ENCODE assay signal across 14 mouse cellular contexts in the genomic region with DNA sequence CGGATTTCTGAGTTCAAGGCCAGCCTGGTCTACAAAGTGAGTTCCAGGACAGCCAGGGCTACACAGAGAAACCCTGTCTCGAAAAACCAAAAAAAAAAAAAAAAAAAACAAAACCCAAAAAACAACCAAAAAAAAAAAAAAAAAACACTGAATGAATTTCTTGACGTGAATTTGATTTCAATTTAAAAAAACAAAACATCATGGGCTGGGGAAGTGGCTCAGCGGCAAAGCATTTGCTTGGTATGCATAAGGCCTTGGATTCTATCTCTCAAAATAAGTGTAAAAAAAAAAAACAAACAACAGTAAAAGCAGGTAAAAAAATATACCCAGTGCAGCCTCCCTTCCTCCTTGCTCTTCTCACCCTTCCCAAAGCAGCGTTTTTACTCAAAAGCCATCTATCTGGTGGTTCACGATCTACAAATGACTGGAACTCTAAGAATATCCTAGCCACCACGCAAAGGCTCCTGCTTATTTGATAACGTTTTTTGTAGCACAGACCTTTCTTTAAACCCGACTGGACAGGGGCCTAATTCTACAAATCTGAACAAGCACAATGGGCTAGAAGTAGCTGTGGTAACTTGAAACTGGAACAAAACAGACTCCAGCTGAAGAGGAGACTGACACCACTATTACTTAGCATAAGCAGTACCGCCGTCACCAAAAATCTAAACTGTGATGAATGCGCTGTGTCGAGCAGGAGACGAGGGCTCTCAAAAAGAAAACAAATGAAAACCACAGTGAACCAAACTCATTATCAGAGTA. TPM values are rescaled to one million over a fixed set of nuclear protein-coding genes. Genes with fewer than 3 reads are reported as not detected.
A peak's percentile ranks its signal among the peaks of the same experiment; 100 is the strongest.
DNase-seq lines count a peak whose midpoint lies in the region; ATAC-seq and TF ChIP-seq lines count a peak whose summit lies in the region.
"Had no signal": no experiment of that assay in that cellular context is flagged by ENCODE, and none has a peak within 500 bp of the region (broad histone marks: within the 10 kb centered on the region; RNA-seq: fewer than 3 reads in every experiment).

No protein-coding gene starts in this region.

- peaks cover 74% of the 10 kb centered on the region for H3K79me2 ChIP-seq in macrophage (ENCODE audit: inconsistent target)

- peak overlapping the region; percentile 72 for H3K4me2 ChIP-seq in liver, embryonic 11.5 days
- H3K4me2 ChIP-seq in forebrain, embryonic 14.5 days (ENCODE audit: low read length) = no peak overlapping the region
- H3K4me2 ChIP-seq in intestine, embryonic 15.5 days (replicated peaks) = no peak overlapping the region
- H3K4me2 ChIP-seq: forebrain, embryonic 13.5 days; lung, embryonic 15.5 days; neural tube, embryonic 15.5 days had no signal

- 0 out of 2 replicates have a peak overlapping the region, but pooled peaks have one; percentile 13 for H3K27ac ChIP-seq in liver, embryonic 11.5 days (ENCODE audit: low read depth, low read length)
- no peak overlapping the region for H3K27ac ChIP-seq in bone marrow macrophage, adult 2 months (ENCODE audit: insufficient read depth, low read depth, low read length)
- peak overlapping the region; percentile 74 for H3K27ac ChIP-seq in macrophage
- no peak overlapping the region for H3K27ac ChIP-seq in forebrain, embryonic 14.5 days (ENCODE audit: low read depth, low read length)
- no peak overlapping the region for H3K27ac ChIP-seq in intestine, embryonic 15.5 days
- H3K27ac ChIP-seq: forebrain, embryonic 13.5 days; hindbrain, embryonic 10.5 days; lung, embryonic 15.5 days; neural tube, embryonic 15.5 days had no signal

- 68% methylated on average over 13 of the region's 14 CpGs for WGBS in liver, embryonic 11.5 days
- WGBS in macrophage (ENCODE audit: missing documents) = 17% methylated on average over 12 of the region's 14 CpGs
- WGBS in forebrain, embryonic 14.5 days = 59% methylated on average over 13 of the region's 14 CpGs
- WGBS in intestine, embryonic 15.5 days = 83% methylated on average over 14 of the region's 14 CpGs

- no peak for TF ChIP-seq CTCF in G1E (IDR thresholded peaks at IDR 0.05; ENCODE audit: low read depth, low read length)
- no peak for TF ChIP-seq CTCF in bone marrow macrophage, adult 2 months (IDR thresholded peaks at IDR 0.05; ENCODE audit: low read depth, low read length)

- DNase-seq in liver, embryonic 11.5 days (ENCODE audit: low spot score) = no peak
- DNase-seq in liver (no peak), G1E (ENCODE audit: low spot score) (no peak)
- no peak for DNase-seq in forebrain, embryonic 14.5 days (ENCODE audit: low spot score)
- DNase-seq: cerebellum, adult 9-10 months; kidney, postnatal 4 days had no signal

- peak overlapping the region; percentile 37 for H3K9ac ChIP-seq in liver, embryonic 11.5 days (ENCODE audit: low read depth, low read length)
- H3K9ac ChIP-seq in forebrain, embryonic 14.5 days (ENCODE audit: low read length) = no peak overlapping the region
- no peak overlapping the region for H3K9ac ChIP-seq in intestine, embryonic 15.5 days
- H3K9ac ChIP-seq: forebrain, embryonic 13.5 days; lung, embryonic 15.5 days; neural tube, embryonic 15.5 days had no signal

- H3K4me1 ChIP-seq in liver, embryonic 11.5 days (replicated peaks; ENCODE audit: control insufficient read depth, insufficient read depth, low read length) = peaks cover 32% of the 10 kb centered on the region
- peaks cover 65% of the 10 kb centered on the region for H3K4me1 ChIP-seq in G1E (ENCODE audit: insufficient read depth, low read depth, low read length)
- peaks cover 36% of the 10 kb centered on the region for H3K4me1 ChIP-seq in bone marrow macrophage, adult 2 months (ENCODE audit: control insufficient read depth, insufficient read depth, low read length)
- H3K4me1 ChIP-seq in forebrain, embryonic 14.5 days (ENCODE audit: control insufficient read depth, insufficient read depth, low read length) = peaks cover 6% of the 10 kb centered on the region
- peaks cover 5% of the 10 kb centered on the region; the same call in 1 of the 2 replicates for H3K4me1 ChIP-seq in intestine, embryonic 15.5 days (replicated peaks)

- ATAC-seq in liver, embryonic 11.5 days (replicated peaks; ENCODE audit: low FRiP score) = no peak
- no peak for ATAC-seq in G1E (ENCODE audit: extremely low read depth, insufficient number of reproducible peaks, low FRiP score, poor library complexity, severe bottlenecking)
- no peak for ATAC-seq in forebrain, embryonic 14.5 days
- no peak for ATAC-seq in intestine, embryonic 15.5 days
- ATAC-seq: forebrain, embryonic 13.5 days; intestine, embryonic 16.5 days had no signal

- H3K9me3 ChIP-seq in liver, embryonic 11.5 days (ENCODE audit: control insufficient read depth, low read length) = no peaks in the 10 kb centered on the region
- H3K9me3 ChIP-seq in G1E (replicated peaks) = no peaks in the 10 kb centered on the region
- no peaks in the 10 kb centered on the region for H3K9me3 ChIP-seq in forebrain, embryonic 14.5 days (replicated peaks; ENCODE audit: control insufficient read depth, low read length)
- H3K9me3 ChIP-seq in intestine, embryonic 15.5 days = no peaks in the 10 kb centered on the region
- H3K9me3 ChIP-seq: forebrain, embryonic 13.5 days; hindbrain, embryonic 10.5 days; lung, embryonic 15.5 days; neural tube, embryonic 15.5 days had no signal

- no peaks in the 10 kb centered on the region for H3K27me3 ChIP-seq in liver, embryonic 11.5 days (replicated peaks; ENCODE audit: control insufficient read depth, insufficient read depth, low read length)
- no peaks in the 10 kb centered on the region for H3K27me3 ChIP-seq in G1E (ENCODE audit: insufficient read depth, low read length)
- no peaks in the 10 kb centered on the region for H3K27me3 ChIP-seq in forebrain, embryonic 14.5 days (replicated peaks; ENCODE audit: control insufficient read depth, insufficient read depth, low read length)
- no peaks in the 10 kb centered on the region for H3K27me3 ChIP-seq in intestine, embryonic 15.5 days (replicated peaks)
- H3K27me3 ChIP-seq: forebrain, embryonic 13.5 days; lung, embryonic 15.5 days; neural tube, embryonic 15.5 days had no signal

- no peak for TF ChIP-seq POLR2A in bone marrow macrophage, adult 2 months (IDR thresholded peaks at IDR 0.05; ENCODE audit: borderline replicate concordance, low read depth, low read length)

- peak overlapping the region; percentile 74 for H3K4me3 ChIP-seq in liver, embryonic 11.5 days (ENCODE audit: low read depth, low read length)
- H3K4me3 ChIP-seq in G1E (ENCODE audit: low read depth, low read length) (peak overlapping the region; percentile 53; the same call in 1 of the 2 replicates), macrophage (ENCODE audit: inconsistent target) (peak overlapping the region; percentile 81)
- 0 out of 2 replicates have a peak overlapping the region, but pooled peaks have one; percentile 3 for H3K4me3 ChIP-seq in bone marrow macrophage, adult 2 months (ENCODE audit: insufficient read depth, low read length)
- H3K4me3 ChIP-seq in forebrain, embryonic 14.5 days (ENCODE audit: low read depth, low read length) = no peak overlapping the region
- H3K4me3 ChIP-seq in intestine, embryonic 15.5 days (replicated peaks) = no peak overlapping the region
- H3K4me3 ChIP-seq: forebrain, embryonic 13.5 days; hindbrain, embryonic 10.5 days; lung, embryonic 15.5 days; neural tube, embryonic 15.5 days had no signal

- H3K36me3 ChIP-seq in liver, embryonic 11.5 days (ENCODE audit: control insufficient read depth, insufficient read depth, low read length) = peaks cover 17% of the 10 kb centered on the region
- H3K36me3 ChIP-seq in G1E (replicated peaks) = peaks cover 46% of the 10 kb centered on the region
- 0 out of 2 replicates have a peak, but pooled peaks cover 4% of the 10 kb centered on the region for H3K36me3 ChIP-seq in macrophage (ENCODE audit: inconsistent target)
- no peaks in the 10 kb centered on the region for H3K36me3 ChIP-seq in forebrain, embryonic 14.5 days (ENCODE audit: control insufficient read depth, insufficient read depth, low read length)
- H3K36me3 ChIP-seq in intestine, embryonic 15.5 days = no peaks in the 10 kb centered on the region
- H3K36me3 ChIP-seq: neural tube, embryonic 15.5 days had no signal

RNA-seq across cellular contexts. Expression of a gene that starts 2.8 kb away (rescaled TPM):
- polyA plus RNA-seq in liver, embryonic 11.5 days (2014; fragmentation: Nextera tagmentation; extraction: Ambion mirVana) = 99.7 and 116 TPM in 2 replicates
- total RNA-seq in G1E (2014; fragmentation: Nextera tagmentation) (132 and 144 TPM in 2 replicates), G1E (2017) (257 and 265 TPM in 2 replicates)
- polyA plus RNA-seq in G1E (2012) (62.4 and 67.6 TPM in 2 replicates), macrophage (2018) (27.5 to 59.0 TPM (median 37.3 TPM) in 3 replicates)
- 81.6 and 84.6 TPM in 2 replicates for polyA plus RNA-seq in bone marrow macrophage, adult 2 months (2012; ENCODE audit: insufficient read depth, insufficient read length, missing spikeins)
- 100 to 1,000 TPM in 22 of 26 experiments, 10 to 100 TPM in 4; 65.9 to 570 (median 261) TPM for total RNA-seq in macrophage (2018; cell fraction: chromatin; rRNA removed)
- 10 to 100 TPM; 46.9 to 78.6 (median 56.5) TPM for total RNA-seq in macrophage (2018; cell fraction: cytosol; rRNA removed)
- 100 to 1,000 TPM in 23 of 26 experiments, 10 to 100 TPM in 3; 70.6 to 590 (median 171) TPM for total RNA-seq in macrophage (2018; cell fraction: nucleus; rRNA removed)
- 17.6 and 18.7 TPM in 2 replicates for polyA plus RNA-seq in forebrain, embryonic 14.5 days (2014; fragmentation: Nextera tagmentation; extraction: Ambion mirVana)
- 26.4 and 31.7 TPM in 2 replicates for polyA plus RNA-seq in intestine, embryonic 15.5 days (2015; fragmentation: Nextera tagmentation; extraction: Ambion mirVana)

RNA-seq across cellular contexts. Expression of a gene that starts 11.2 kb away (rescaled TPM):
- polyA plus RNA-seq in liver, embryonic 11.5 days (2014; fragmentation: Nextera tagmentation; extraction: Ambion mirVana) = 19.4 and 23.6 TPM in 2 replicates
- 88.0 and 98.7 TPM in 2 replicates for total RNA-seq in G1E (2014; fragmentation: Nextera tagmentation)
- total RNA-seq in G1E (2017) = 61.9 and 69.2 TPM in 2 replicates
- 6.7 and 7.0 TPM in 2 replicates for polyA plus RNA-seq in G1E (2012)
- polyA plus RNA-seq in bone marrow macrophage, adult 2 months (2012; ENCODE audit: insufficient read depth, insufficient read length, missing spikeins) = 6.6 and 6.7 TPM in 2 replicates
- total RNA-seq in macrophage (2018; cell fraction: chromatin; rRNA removed) = 10 to 100 TPM in 14 of 26 experiments, 1 to 10 TPM in 12; 3.4 to 18.6 (median 10.6) TPM
- 1 to 10 TPM in 25 of 26 experiments, under 1 TPM in 1; 0.86 to 3.2 (median 2.4) TPM for total RNA-seq in macrophage (2018; cell fraction: cytosol; rRNA removed)
- total RNA-seq in macrophage (2018; cell fraction: nucleus; rRNA removed) = 10 to 100 TPM in 2 of 26 experiments, 1 to 10 TPM in 24; 2.5 to 28.8 (median 6.8) TPM
- polyA plus RNA-seq in macrophage (2018) = 1.5 to 6.1 TPM (median 1.9 TPM) in 3 replicates
- 8.8 and 9.0 TPM in 2 replicates for polyA plus RNA-seq in forebrain, embryonic 14.5 days (2014; fragmentation: Nextera tagmentation; extraction: Ambion mirVana)
- 7.3 and 8.9 TPM in 2 replicates for polyA plus RNA-seq in intestine, embryonic 15.5 days (2015; fragmentation: Nextera tagmentation; extraction: Ambion mirVana)

Comparison
In these comparisons a context has a peak if more than half of its experiments do, and no peak if none do; other contexts are left out.
1. H3K27ac ChIP-seq: peak in liver, embryonic 11.5 days (single experiment) and macrophage (single experiment); none in bone marrow macrophage, adult 2 months (single experiment), forebrain, embryonic 14.5 days (single experiment) and intestine, embryonic 15.5 days (single experiment).
2. H3K4me3 ChIP-seq: peak in liver, embryonic 11.5 days (single experiment), G1E (single experiment), bone marrow macrophage, adult 2 months (single experiment) and macrophage (single experiment); none in forebrain, embryonic 14.5 days (single experiment) and intestine, embryonic 15.5 days (single experiment).